Mouse (Mus musculus): ENCODE results near the gene Samt1. TPM values are rescaled to one million over a fixed set of nuclear protein-coding genes. Genes with fewer than 3 reads are reported as not detected.

Gene Samt1
- polyA plus RNA-seq (2012; rRNA removed) = not detected in 2 replicates

GRCm38 (mm10) chrX:154012540-154012939 lies at the start of gene Samt1:
Samt1 (minus strand) TSS chrX:154012640.

DNA sequence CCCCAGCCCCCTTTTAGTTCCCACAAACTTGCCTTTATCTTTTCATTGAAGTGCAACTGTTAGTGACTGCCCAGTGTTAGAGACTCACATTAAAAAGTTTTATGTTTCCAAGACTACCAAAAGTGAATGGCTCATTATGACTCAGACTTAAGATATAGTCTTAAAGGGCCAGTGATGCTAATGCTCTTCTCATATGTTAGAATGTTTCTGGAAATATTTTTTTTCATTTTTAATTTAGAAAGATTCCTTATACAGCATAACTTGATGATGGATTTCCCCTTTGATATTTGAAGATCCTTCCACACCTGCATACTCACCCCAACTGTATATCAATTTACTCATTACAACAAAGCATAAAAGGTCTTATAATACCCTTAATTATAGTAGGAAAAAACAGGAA lies 42.5 kb upstream of the Samt1 start, which contains the start of gene Gm10057:
TSS of gene Gm10057 (minus strand) at position 101 of the 400 bp plus-strand sequence.

DNA sequence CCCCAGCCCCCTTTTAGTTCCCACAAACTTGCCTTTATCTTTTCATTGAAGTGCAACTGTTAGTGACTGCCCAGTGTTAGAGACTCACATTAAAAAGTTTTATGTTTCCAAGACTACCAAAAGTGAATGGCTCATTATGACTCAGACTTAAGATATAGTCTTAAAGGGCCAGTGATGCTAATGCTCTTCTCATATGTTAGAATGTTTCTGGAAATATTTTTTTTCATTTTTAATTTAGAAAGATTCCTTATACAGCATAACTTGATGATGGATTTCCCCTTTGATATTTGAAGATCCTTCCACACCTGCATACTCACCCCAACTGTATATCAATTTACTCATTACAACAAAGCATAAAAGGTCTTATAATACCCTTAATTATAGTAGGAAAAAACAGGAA lies 21.3 kb upstream of the Samt1 start, which contains the start of gene 4921511M17Rik:
TSS of gene 4921511M17Rik (minus strand) at position 101 of the 400 bp plus-strand sequence.

Other genes with a start within 250 kb of the Samt1 start
- 5.8 and 7.6 TPM in 2 replicates for gene Spin2c, start 180.4 kb downstream of the Samt1 start, polyA plus RNA-seq (2012; rRNA removed)
- gene 4921511M17Rik, start 21.2 kb upstream of the Samt1 start, polyA plus RNA-seq (2012; rRNA removed) = not detected in 2 replicates
- gene Gm10057, start 42.4 kb upstream of the Samt1 start, polyA plus RNA-seq (2012; rRNA removed) = not detected in 2 replicates
- gene Gm15140, start 108.0 kb upstream of the Samt1 start, polyA plus RNA-seq (2012; rRNA removed) = not detected in 2 replicates